ENCODE assay signal across 9 mouse cellular contexts in the genomic region with DNA sequence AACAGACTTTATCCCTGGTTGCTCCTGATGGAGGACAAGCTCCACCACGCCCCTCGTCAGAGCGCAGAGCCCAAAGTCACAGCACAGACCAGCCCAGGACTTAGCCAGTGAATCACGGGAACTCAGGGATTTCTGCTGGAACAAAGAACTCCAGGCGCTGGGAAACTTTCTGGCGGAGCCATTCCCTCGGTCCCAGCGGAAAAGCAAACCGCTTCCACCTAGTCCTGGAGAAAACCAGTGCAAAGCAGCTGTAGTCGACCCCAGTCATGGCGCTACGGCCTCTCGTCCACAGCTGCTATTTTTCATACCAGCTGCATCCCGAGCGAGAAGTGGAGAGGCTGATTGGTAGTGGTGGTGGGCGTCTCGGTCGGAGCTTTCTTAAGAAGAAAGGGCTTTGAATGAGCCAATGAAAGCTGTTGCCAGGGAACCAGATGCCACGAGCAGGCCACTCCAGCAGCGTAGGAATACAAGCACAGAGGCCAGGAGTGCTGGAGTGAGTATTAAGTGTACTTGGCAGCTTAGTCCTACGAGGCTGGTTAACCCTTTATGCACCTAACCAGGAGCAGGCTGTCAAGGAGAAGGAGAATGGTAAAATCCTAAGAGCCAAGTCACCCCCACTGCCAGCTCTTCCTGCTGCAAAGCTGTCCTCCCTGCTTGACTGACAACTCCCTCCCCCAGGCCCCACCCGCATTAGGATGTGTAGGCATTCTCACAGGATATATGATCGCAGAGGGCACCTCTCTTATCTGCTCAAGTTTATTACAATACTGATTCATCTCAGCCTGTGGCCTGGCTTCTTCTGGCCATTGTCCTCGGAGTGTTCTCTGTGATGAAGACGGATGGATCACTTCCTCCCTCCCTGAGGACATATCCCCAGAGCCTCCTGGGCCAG. TPM values are rescaled to one million over a fixed set of nuclear protein-coding genes. Genes with fewer than 3 reads are reported as not detected.
A peak's percentile ranks its signal among the peaks of the same experiment; 100 is the strongest.
DNase-seq lines count a peak whose midpoint lies in the region; ATAC-seq lines count a peak whose summit lies in the region.
"Had no signal": no experiment of that assay in that cellular context is flagged by ENCODE, and none has a peak within 500 bp of the region (broad histone marks: within the 10 kb centered on the region; RNA-seq: fewer than 3 reads in every experiment).

A gene (plus strand): TSS at position 239 of the 892 bp plus-strand sequence.

- no peaks in the 10 kb centered on the region for H3K4me1 ChIP-seq in liver, embryonic 16.5 days (ENCODE audit: control insufficient read depth, low read depth, low read length)

- no peak for ATAC-seq in cerebellum, adult (ENCODE audit: insufficient number of reproducible peaks, low FRiP score, low TSS enrichment)
- ATAC-seq in liver, embryonic 16.5 days (ENCODE audit: low read depth), result no peak

- H3K9me3 ChIP-seq in liver, embryonic 16.5 days (replicated peaks; ENCODE audit: control insufficient read depth, low read length), result no peaks in the 10 kb centered on the region

- H3K4me2 ChIP-seq in liver, embryonic 16.5 days (ENCODE audit: low read depth, low read length), result peak within 1 kb of the TSS; percentile 41

- DNase-seq in cerebellum, postnatal 14 days, result peak; percentile 54 to 66
- peak; percentile 93 for DNase-seq in forelimb bud, embryonic 11.5 days (ENCODE audit: low read depth, low spot score)
- DNase-seq in heart, postnatal 10 days, result peak; percentile 65 to 76
- DNase-seq in layer of hippocampus, adult 18-20 months (ENCODE audit: low spot score in 2 of 2), result peak; percentile 55 to 71
- DNase-seq in ovary, adult 18-20 months (ENCODE audit: low spot score), result peak; percentile 17
- no peak for DNase-seq in thymus, postnatal 25 days

- H3K9ac ChIP-seq in liver, embryonic 16.5 days (ENCODE audit: low read depth, low read length), result no peak within 1 kb of the TSS

- H3K36me3 ChIP-seq in liver, embryonic 16.5 days (ENCODE audit: control insufficient read depth, insufficient read depth), result no peaks in the 10 kb centered on the region

- intact Hi-C loops in heart, postnatal 10 days (cut with DNase I), result no loop called here

- H3K4me3 ChIP-seq in liver, embryonic 16.5 days (ENCODE audit: low read depth, low read length), result no peak within 1 kb of the TSS

- WGBS in liver, embryonic 16.5 days (ENCODE audit: insufficient replicate concordance), result 15% methylated on average over 25 of the region's 25 CpGs

- no peak within 1 kb of the TSS for H3K27ac ChIP-seq in liver, embryonic 16.5 days (ENCODE audit: low read length)
- H3K27ac ChIP-seq: macrophage had no signal

- H3K27me3 ChIP-seq in liver, embryonic 16.5 days (ENCODE audit: control insufficient read depth, insufficient read depth, low read depth, low read length), result no peaks in the 10 kb centered on the region; the same call in 1 of the 2 replicates

RNA-seq across cellular contexts. Expression of the gene that starts here (rescaled TPM):
- total RNA-seq in heart, postnatal 10 days (2021), result under 1 TPM; 0.35 to 0.45 TPM
- 10 to 100 TPM; 14.8 to 15.1 TPM for total RNA-seq in layer of hippocampus, adult 18-20 months (2021)
- 0.12 TPM in 1 of 2 replicates, not detected in the other for polyA plus RNA-seq in liver, embryonic 16.5 days (2015; fragmentation: Nextera tagmentation; extraction: Ambion mirVana)
- polyA plus RNA-seq: macrophage had no signal

Comparison
In these comparisons a context has a peak if more than half of its experiments do, and no peak if none do; other contexts are left out.
1. RNA of the gene that starts here (total RNA-seq): 14.8 to 15.1 TPM in layer of hippocampus, adult 18-20 months; 0.35 to 0.45 TPM in heart, postnatal 10 days; every median in the first group is over 10 times any median in the second.
2. Peak in DNase-seq in heart, postnatal 10 days; RNA of the gene not detected or under 1 TPM.